Mouse (Mus musculus) frontal cortex, adult (tissue): ENCODE measurements around the gene Cacna1a.
A peak's percentile ranks its signal among the peaks of the same experiment; 100 is the strongest.

ENCODE experiments used
- ATAC-seq: cut with Nextera tagmentation; 2 replicates; pipeline ENCODE4 v1.9.2; 2017; ENCODE audit warnings: mild to moderate bottlenecking, moderate library complexity, mixed read lengths; ENCODE audit not compliant: low TSS enrichment

Cacna1a gene

GRCm38 (mm10) chr8:84413886-84414851 lies 25.9 kb downstream of the Cacna1a start:
- peak; percentile 62 for ATAC-seq

DNA sequence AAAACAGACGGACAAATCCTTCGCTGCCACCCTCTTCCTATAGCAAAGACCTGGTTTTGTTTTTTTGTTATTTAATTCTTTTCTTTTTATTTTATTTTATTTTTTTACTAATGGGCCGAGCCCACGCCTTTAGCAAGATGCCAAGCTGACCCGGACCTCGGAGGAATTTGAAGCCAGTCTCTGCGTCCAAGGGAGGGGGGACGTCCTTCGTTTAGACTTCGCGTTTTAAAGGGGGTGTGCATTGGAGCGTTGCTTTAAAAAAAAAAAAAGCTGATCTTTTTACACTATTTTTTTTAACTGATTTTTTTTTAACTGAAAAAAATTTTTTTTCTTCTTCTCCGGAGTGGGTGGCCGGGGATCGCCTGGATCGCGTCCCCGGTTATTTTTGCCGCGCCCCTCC lies 26.7 kb downstream of the Cacna1a start:
- ATAC-seq: no peak

- no peak for ATAC-seq
Observed at GRCm38 (mm10) chr8:84415378-84415898, 27.2 kb downstream of the Cacna1a start.

DNA sequence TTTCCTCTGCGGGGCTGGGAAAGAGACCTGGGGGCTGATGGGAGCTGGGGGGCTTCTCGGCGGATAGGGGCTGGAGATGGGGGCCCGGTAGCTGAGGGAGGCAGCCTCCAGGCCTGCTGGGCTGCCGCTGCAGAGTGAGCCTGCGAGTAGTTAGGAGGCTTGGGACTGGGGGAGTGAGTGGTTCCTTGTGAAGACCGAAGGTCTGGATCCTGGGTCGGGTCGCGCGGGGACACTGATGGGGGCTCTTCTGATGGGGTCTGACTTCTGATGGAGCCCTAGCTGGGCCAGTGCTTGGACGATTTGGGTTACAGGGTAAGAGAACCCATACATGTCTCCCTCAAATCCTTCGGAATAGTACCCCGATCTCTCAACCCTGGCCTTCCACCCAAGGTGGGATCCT lies 27.8 kb downstream of the Cacna1a start:
- ATAC-seq: no peak

DNA sequence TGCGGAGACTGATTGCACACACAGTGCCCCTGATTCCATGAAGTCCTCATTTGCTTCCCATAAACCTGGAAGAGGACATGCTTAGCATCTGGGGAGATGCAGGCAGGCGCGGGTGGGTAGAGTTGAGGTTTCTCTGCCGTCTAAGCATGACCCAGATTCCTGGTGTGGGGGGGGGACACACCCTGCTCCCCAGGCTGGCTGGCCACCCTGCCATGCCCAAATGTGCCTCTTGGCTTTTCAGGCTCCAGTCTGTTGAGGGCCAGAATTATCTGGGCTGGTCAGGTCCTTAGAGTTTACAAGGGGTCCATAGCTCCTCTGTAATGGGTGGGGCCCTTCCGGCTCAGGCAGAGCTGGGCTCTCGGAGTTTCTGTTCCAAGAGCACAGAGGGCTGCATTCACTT lies 28.7 kb downstream of the Cacna1a start:
- ATAC-seq: peak; percentile 22; the same call in 1 of the 2 replicates

- peak; percentile 21 for ATAC-seq
Observed at GRCm38 (mm10) chr8:84417840-84418239, 29.6 kb downstream of the Cacna1a start.

DNA sequence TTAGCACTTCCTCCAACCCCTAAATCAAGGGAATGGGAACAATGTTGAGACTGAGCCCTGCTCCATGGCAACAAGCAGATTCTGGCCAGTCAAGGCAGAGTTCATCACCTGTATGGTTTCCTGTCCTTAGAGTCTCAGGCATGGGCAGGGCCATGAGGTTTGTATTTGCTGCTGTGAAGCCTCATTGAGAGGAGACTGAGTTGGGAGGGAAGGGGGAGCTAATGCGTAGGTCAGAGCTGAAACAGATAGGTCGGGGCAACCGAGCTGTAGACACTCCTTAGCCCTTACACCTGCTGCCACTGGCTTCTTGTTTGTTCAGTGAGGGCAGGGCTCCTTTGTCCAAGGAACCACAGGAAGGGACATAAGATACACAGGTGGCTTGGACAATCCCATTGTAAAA lies 36.2 kb downstream of the Cacna1a start:
- no peak for ATAC-seq

DNA sequence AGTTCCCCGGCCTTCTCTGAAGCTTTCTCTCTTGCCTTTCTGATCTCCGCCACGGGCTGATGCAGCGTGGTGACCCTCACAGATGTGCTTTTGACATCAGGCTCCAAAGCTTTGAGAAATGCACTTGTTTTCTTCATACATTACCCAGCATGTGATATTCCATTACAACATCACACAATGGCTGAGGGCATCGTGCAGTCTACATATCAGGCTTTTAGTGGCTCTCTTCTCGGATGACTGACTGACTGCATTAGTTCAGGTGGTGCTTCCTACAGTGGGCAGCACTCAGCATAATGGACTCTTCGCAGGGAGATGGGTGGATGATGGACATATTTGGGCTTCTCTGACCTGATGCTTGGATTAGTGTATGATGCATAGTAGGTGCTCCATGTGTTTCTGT lies 37.8 kb downstream of the Cacna1a start:
- no peak for ATAC-seq

DNA sequence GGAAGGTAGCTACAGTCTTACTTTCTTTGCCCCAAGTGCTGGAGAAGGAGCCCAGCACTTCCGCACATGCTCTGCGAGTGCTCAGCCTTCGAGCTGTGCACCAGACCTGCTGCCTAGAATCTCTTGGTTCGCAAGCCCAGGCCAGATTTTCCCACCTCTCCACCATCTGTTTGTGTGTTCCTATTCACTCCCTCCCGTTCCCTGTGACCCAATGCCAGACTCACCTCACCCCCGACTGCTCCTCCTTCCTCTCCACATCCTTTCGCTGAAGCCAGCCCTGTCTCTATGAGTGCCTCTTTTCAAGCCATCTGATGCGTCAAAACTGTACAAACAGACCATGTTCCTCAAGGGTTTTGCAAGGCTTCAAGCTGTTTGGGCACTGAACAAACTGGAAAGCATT lies 38.3 kb downstream of the Cacna1a start:
- no peak for ATAC-seq

DNA sequence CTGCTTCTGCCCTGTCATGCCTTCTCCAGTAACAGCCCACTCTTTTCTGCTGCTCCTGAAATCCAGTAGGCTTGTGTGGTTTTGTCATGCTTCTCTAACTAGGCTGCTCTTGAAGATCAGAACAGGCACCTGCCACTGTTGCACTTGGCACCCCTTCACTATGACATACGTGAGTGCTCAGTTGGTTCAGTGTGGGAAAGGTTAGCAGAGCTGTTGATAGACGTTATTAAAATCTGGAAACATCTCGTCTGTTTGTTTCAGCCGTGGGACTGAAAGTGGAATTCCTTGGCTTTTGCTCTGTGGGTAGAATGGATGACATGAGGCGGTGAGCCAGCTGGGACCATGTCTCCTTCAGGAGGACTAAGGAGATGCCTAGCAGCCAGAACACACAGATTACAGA lies 39.8 kb downstream of the Cacna1a start:
- 0 out of 2 replicates have a peak, but pooled peaks have one; percentile 13 for ATAC-seq

DNA sequence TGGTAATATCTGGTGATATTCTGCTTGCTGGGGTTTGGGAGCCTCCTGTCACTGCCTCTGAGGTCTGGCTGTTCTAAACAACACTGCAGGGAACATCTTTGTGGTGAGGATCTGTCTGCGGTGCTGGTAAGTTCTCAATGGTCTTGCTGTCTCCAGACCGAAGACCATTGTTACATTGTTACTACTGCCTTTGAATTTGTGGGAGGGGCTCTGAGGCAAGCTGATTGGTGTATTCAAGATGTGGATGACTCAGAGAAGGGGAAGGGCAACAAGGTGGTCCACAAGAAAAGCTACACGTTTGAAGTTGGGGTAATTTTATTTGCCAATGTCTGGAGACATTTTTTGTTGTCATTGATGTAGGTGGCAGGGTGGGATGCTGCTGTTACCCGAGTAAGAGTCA lies 40.8 kb downstream of the Cacna1a start:
- ATAC-seq: no peak

DNA sequence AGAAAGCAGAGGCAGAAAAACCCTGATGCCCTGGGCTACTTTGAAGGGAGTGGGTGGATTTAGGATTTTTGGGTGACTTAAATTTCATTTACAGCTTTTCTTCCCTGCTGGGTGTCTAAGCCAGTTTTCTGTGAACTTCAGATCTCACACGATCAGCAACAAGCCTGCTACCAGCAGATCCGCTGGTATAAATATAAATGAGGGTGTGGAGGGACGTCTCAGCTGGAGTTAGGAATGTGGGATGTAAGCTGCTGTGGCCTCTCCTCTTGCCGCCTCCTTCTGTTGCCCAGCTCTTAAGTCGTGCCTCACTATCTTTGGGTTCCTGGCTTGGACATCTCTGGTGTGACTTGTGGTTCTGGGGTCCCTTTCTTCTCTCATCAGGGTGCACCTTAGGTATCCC lies 41.3 kb downstream of the Cacna1a start:
- ATAC-seq: peak; percentile 84

DNA sequence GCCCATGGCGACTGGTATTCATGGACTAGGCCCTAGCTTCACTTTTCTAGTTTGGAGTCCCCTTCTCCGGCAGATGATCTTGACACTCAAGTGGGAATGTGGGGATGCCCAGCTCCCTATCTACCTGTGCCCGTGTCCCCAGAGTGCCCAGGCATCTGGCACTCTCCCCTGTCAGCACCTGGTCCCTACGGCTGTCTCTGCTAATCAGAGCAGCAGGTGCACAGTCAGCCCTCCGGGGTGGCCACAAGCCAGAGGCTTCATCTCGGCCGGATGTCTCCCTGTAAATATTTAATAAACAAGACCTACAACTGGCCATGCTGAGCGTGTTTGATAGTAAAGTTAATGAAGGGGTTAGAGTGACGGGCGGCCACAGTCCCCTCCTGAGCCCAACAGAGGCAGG lies 47.1 kb downstream of the Cacna1a start:
- no peak for ATAC-seq

GRCm38 (mm10) chr8:84439813-84440212 lies 51.6 kb downstream of the Cacna1a start:
- ATAC-seq: no peak

- no peak for ATAC-seq
Observed at GRCm38 (mm10) chr8:84442043-84442442, 53.8 kb downstream of the Cacna1a start.

DNA sequence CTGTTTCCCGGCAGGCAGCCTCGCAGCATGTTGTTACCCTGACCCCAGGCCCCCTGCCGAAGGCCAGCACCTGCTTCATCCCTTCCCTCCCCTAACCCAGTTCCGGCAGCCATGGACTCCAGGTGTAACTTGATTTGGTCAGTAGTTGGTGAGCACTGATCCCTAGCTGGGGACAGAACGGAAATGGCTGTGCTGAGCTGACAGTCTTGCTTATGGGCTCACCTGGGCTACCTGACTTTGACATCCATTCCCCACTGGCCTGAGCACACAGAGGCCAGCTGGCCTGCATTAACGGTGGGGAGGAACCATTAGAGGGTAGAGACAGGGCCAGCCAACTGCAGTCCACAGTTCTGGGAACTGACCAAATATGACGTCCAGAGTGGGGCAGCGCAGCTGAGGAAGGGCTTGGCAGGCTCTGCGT lies 58.3 kb downstream of the Cacna1a start:
- ATAC-seq: peak; percentile 38; the same call in 1 of the 2 replicates

GRCm38 (mm10) chr8:84454532-84454931 lies 66.3 kb downstream of the Cacna1a start:
- ATAC-seq: no peak

DNA sequence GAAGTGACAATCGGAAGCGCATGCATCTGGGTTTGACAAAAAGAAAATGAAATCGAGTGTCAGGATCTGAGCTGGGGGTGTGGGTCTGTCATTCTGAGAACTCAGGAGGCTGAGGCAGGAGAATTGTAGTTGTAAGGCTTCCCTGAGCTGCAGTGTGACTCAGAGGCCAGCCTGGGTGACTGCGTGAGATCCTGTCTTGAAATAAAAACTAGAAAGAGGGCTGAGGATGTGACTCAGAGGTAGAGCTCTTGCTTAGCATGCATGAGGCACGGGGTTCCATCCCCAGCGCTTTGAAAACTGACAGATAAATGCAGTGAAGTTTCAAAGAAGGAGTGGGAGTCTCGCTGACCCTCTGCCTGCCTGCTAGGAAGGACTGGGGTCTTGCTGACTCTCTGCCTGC lies 70.6 kb downstream of the Cacna1a start:
- peak; percentile 58 for ATAC-seq

DNA sequence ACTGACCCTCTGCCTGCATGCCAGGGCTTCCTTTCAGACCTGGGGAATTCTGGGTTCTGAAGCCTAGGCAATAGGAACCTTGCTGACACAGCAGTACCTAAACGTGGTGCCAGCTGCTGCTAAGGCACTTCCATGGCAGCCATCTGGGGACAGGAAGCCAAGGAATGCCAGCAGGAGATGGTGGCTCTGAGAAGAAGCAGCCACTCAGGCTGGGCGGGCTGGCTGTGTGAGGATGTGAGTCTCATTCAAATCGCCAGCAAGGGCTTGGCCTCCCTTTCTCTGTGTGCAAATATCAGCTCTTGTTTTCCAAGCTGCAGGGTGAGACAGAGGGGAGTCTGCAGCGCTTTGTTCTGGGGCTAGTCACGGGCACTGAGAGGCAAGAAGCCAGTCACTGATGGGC lies 71.0 kb downstream of the Cacna1a start:
- ATAC-seq: peak; percentile 78

DNA sequence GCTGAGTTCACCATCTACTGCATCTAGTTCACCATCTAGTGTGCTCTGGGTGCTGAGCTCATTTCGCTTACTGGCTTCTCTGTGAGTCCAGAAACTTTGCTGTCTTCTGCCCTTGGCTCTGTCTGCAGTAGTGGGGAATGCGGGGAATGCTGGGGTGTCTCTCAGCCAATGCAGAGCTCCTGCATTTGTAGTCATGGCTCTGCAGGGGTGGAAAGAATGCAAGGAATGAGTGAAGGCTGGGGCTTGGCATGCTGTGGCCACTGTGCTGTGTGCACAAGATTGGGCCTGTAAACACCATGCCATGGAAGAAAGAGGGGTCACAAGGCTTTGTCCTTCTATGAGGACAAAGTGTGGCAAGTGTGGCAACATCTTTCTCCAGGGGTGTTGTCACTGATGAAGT lies 72.5 kb downstream of the Cacna1a start:
- ATAC-seq: no peak

GRCm38 (mm10) chr8:84466932-84467331 lies 78.7 kb downstream of the Cacna1a start:
- ATAC-seq: peak; percentile 53

DNA sequence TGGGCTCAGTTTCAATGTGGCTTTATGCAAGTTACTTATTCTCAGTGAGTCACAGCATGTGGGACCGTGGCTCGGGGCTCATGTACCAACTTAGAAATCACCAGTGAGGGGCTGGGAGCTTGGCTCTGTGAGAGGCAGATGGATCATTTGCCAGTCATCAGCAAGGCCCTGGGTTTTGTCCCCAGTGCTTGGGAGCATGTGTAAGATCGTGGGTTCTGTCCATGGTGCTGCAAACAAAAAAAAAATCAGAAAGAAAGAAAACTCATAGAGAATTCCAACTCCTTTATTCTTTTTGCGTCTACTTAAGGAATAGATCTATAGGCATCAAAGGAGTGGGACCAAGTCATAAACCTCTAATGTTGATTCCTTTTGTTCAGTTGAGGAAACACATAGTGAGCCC lies 80.8 kb downstream of the Cacna1a start:
- no peak for ATAC-seq

DNA sequence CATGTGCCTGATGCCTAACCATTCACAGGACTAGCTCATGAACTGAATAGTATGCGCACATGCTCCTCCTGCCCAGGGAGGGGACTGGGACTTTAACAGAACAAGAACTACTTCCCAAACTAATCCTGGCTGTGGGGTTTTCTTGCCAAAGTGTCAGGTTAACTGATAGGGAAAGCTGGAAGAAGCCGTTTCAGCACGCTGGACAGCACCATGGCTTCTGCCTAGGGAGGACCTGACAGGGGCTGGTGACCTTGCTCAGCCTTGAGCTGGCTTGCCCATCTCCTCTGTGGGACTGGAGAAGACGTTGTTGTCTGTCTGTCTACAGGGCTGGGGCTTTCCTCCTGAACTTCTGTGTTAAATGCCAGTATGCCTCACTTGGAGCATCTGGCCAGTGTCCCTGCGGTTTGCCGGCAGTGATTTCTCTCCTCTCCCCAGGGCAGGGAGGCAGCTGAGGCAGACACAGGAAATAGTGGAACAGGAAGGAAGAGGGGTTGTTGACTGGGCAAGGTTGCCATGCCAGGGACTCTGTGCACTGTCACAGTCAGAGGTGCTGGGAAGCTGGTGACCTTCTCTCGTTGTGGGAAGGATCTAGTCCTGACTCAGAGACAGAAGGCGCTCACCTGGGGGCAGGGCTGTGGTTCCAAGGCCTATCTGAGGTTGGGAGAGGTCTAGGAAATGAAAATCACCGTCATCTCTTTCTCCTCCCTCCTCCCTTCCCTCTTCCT lies 83.2 kb downstream of the Cacna1a start:
- no peak for ATAC-seq
